Mouse (Mus musculus) embryonic fibroblast, embryonic 13.5 days (primary cell): ENCODE results near the gene Brsk2.

Experiments used
- CTCF ChIP-seq: IDR thresholded peaks from 2 replicates; pipeline ENCODE4 v1.5.1; 2011; ENCODE audit warnings: mild to moderate bottlenecking, control low read depth, low read length, moderate library complexity, borderline replicate concordance; ENCODE audit not compliant: insufficient read depth
- POLR2A ChIP-seq: IDR thresholded peaks from 2 replicates; pipeline ENCODE4 v1.6.1; 2011; ENCODE audit warnings: low read depth, mild to moderate bottlenecking, control low read depth, low read length, moderate library complexity

DNA sequence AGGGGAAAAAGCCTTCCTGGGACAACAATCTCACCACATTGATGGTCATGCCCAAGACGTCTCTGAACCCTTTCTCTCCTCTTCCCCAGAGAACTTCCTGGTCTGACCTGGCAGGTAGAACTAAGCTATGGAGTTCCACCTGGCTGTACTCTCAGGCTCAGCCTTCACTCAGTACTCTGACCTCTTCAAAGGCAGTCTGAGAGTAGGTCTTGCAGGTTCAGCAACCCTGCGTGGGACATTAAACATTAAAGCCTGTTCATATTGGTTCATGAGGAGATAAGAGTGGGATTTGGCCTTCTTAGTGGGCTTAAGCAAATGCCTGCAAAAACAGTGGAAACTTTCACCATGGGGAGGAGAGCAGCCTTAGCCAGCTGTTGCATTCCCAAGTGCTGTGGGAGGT lies 16.7 kb downstream of the Brsk2 start:
- TF ChIP-seq POLR2A (no peak), CTCF (no peak)
